In the genomic region with DNA sequence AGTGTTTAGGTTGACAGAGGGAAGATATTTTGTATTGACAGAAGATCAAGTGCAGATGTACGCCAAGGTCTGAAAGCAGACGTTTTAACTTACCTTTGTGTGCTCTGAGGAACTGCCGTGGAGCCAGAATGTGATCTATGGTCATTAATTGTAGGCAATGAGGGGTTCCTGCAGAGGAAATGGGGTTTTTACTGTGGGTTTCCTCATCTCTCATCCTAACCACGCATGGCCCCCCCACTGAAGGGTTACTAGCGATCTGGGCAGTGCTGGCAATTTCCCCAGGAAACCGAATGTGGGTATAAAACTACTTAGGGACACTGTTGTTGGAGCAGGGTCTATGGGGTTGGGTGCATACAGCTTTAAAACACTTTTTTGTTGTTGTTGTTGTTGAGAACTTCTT, we compare ENCODE assay signal across 25 mouse cellular contexts. TPM values are rescaled to one million over a fixed set of nuclear protein-coding genes. Genes with fewer than 3 reads are reported as not detected.
"Had no signal": no experiment of that assay in that cellular context is flagged by ENCODE, and none has a peak within 500 bp of the region (broad histone marks: within the 10 kb centered on the region; RNA-seq: fewer than 3 reads in every experiment).

No protein-coding gene starts in this region.

- H3K9me3 ChIP-seq: heart, embryonic 12.5 days; hindbrain, embryonic 10.5 days; hindbrain, embryonic 12.5 days; intestine, embryonic 15.5 days; limb, embryonic 10.5 days; limb, embryonic 12.5 days; liver, embryonic 12.5 days had no signal

- H3K27me3 ChIP-seq: heart, embryonic 12.5 days; hindbrain, embryonic 12.5 days; intestine, embryonic 15.5 days; liver, embryonic 12.5 days had no signal

- ATAC-seq: hindbrain, embryonic 16.5 days; inflammation-experienced regulatory T-cells, adult 6 months; intestine, embryonic 15.5 days; intestine, postnatal 0 days; liver, embryonic 12.5 days had no signal

- H3K4me3 ChIP-seq: gastrocnemius, adult 2 months; heart, adult 2 months; heart, embryonic 12.5 days; hindbrain, embryonic 10.5 days; hindbrain, embryonic 12.5 days; intestine, embryonic 15.5 days; layer of hippocampus, adult 2 months; left cerebral cortex, adult 2 months; limb, embryonic 10.5 days; limb, embryonic 12.5 days; liver, embryonic 12.5 days had no signal

- H3K36me3 ChIP-seq: heart, embryonic 12.5 days; hindbrain, embryonic 10.5 days; hindbrain, embryonic 12.5 days; intestine, embryonic 15.5 days; limb, embryonic 10.5 days; limb, embryonic 12.5 days; liver, embryonic 12.5 days had no signal

- H3K9ac ChIP-seq: heart, embryonic 12.5 days; hindbrain, embryonic 12.5 days; hindbrain, embryonic 14.5 days; intestine, embryonic 15.5 days; limb, embryonic 12.5 days; liver, embryonic 12.5 days; liver, embryonic 14.5 days had no signal

- DNase-seq: gastrocnemius, adult 2 months; gastrocnemius, postnatal 10 days; gastrocnemius, postnatal 25 days; heart, adult 2 months; heart, postnatal 14 days; heart, postnatal 36 days; kidney, adult 18-20 months; kidney, adult 8-10 months; kidney, postnatal 10 days; kidney, postnatal 25 days; kidney, postnatal 4 days had no signal

- H3K4me2 ChIP-seq: heart, embryonic 12.5 days; hindbrain, embryonic 12.5 days; hindbrain, embryonic 14.5 days; intestine, embryonic 15.5 days; limb, embryonic 12.5 days; liver, embryonic 12.5 days had no signal

- H3K27ac ChIP-seq: gastrocnemius, adult 2 months; heart, adult 2 months; hindbrain, embryonic 10.5 days; hindbrain, embryonic 12.5 days; hindbrain, embryonic 14.5 days; intestine, embryonic 15.5 days; layer of hippocampus, adult 2 months; left cerebral cortex, adult 2 months; limb, embryonic 10.5 days; limb, embryonic 12.5 days; liver, embryonic 12.5 days; liver, embryonic 14.5 days had no signal

- H3K4me1 ChIP-seq: heart, embryonic 12.5 days; intestine, embryonic 15.5 days; liver, embryonic 12.5 days had no signal

RNA-seq across cellular contexts. Expression of gene Ror1, which starts 25.5 kb away (rescaled TPM):
- polyA plus RNA-seq: inflammation-experienced regulatory T-cells, adult 6 months had no signal
